In the genomic region with DNA sequence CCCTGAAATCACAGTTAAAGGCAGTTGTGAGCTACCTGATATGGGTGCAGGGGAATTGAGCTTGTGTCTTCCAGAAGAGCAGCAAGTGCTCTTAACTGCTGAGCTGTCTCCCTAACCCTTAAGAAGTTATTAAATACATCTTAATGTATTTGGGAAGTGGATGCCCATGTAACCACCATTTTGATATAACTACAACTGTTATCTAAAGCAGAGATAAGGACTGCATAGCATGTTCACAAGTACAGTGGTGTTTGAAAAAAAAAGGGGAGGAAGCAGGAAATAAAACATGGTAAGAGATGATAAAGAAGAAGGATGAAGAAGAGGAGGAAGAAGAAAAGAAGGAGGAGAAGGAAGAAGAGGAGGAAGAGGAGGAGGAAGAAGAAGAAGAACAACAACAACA, we compare ENCODE assay signal across 30 mouse cellular contexts.
"Had no signal": no experiment of that assay in that cellular context is flagged by ENCODE, and none has a peak within 500 bp of the region (broad histone marks: within the 10 kb centered on the region; RNA-seq: fewer than 3 reads in every experiment).

No protein-coding gene starts in this region.

- H3K4me3 ChIP-seq: heart, embryonic 12.5 days; heart, embryonic 13.5 days; heart, embryonic 15.5 days; hindbrain, embryonic 10.5 days; hindbrain, embryonic 12.5 days; hindbrain, embryonic 13.5 days; hindbrain, embryonic 15.5 days; intestine, embryonic 15.5 days; kidney, embryonic 15.5 days; layer of hippocampus, adult 2 months; left cerebral cortex, adult 2 months had no signal

- H3K9me3 ChIP-seq: heart, embryonic 12.5 days; heart, embryonic 13.5 days; heart, embryonic 15.5 days; hindbrain, embryonic 10.5 days; hindbrain, embryonic 12.5 days; hindbrain, embryonic 13.5 days; hindbrain, embryonic 15.5 days; intestine, embryonic 15.5 days; kidney, embryonic 15.5 days had no signal

- H3K27ac ChIP-seq: heart, embryonic 13.5 days; heart, embryonic 15.5 days; hindbrain, embryonic 10.5 days; hindbrain, embryonic 12.5 days; hindbrain, embryonic 13.5 days; hindbrain, embryonic 14.5 days; hindbrain, embryonic 15.5 days; hindbrain, postnatal 0 days; intestine, embryonic 15.5 days; kidney, embryonic 15.5 days; kidney, postnatal 0 days; layer of hippocampus, adult 2 months; left cerebral cortex, adult 2 months had no signal

- H3K27me3 ChIP-seq: heart, embryonic 12.5 days; heart, embryonic 13.5 days; heart, embryonic 15.5 days; hindbrain, embryonic 12.5 days; hindbrain, embryonic 13.5 days; hindbrain, embryonic 15.5 days; intestine, embryonic 15.5 days; kidney, embryonic 15.5 days had no signal

- H3K36me3 ChIP-seq: intestine, embryonic 15.5 days had no signal

- DNase-seq: heart, postnatal 10 days; heart, postnatal 14 days; heart, postnatal 36 days; heart, postnatal 4 days; kidney, adult 11 months; kidney, adult 18-20 months; kidney, adult 2 months; kidney, adult 8-10 months; kidney, adult 9 months; kidney, postnatal 10 days; kidney, postnatal 14 days; kidney, postnatal 25 days; kidney, postnatal 36 days; kidney, postnatal 4 days; layer of hippocampus, adult 9-11 months; layer of hippocampus, postnatal 36 days had no signal

- H3K4me1 ChIP-seq: hindbrain, embryonic 10.5 days; hindbrain, embryonic 12.5 days; hindbrain, embryonic 13.5 days; hindbrain, embryonic 15.5 days; intestine, embryonic 15.5 days; kidney, embryonic 15.5 days had no signal

- H3K9ac ChIP-seq: heart, embryonic 12.5 days; heart, embryonic 13.5 days; heart, embryonic 15.5 days; hindbrain, embryonic 12.5 days; hindbrain, embryonic 13.5 days; hindbrain, embryonic 14.5 days; hindbrain, embryonic 15.5 days; intestine, embryonic 15.5 days; kidney, embryonic 15.5 days had no signal
